Mouse (Mus musculus) kidney, postnatal 10 days (tissue): ENCODE measurements at regions not wholly inside any gene's neighbourhood (a gene's known extent, or its start where the extent isn't known, plus 50 kb on each side); places are given as distances from the start of the nearest gene placed in this dataset.
A peak's percentile ranks its signal among the peaks of the same experiment; 100 is the strongest.

ENCODE experiments used
- DNase-seq: peaks from one replicate; pipeline ENCODE4 v3.0.0; 2021; ENCODE audit warnings: mixed read lengths

- DNase-seq, result no peak
Observed at GRCm38 (mm10) chr5:126606756-126607155, 634.9 kb upstream of the Tmem132c start.

- no peak for DNase-seq
Observed at GRCm38 (mm10) chr5:126612571-126612970, 629.0 kb upstream of the Tmem132c start.

- no peak for DNase-seq
Observed at GRCm38 (mm10) chr5:126622551-126622950, 619.1 kb upstream of the Tmem132c start.

GRCm38 (mm10) chr5:126623205-126623604 lies 618.4 kb upstream of the Tmem132c start:
- peak; percentile 58 for DNase-seq

- DNase-seq, result no peak
Observed at GRCm38 (mm10) chr5:126629826-126630225, 611.8 kb upstream of the Tmem132c start.

- no peak for DNase-seq
Observed at GRCm38 (mm10) chr5:126650415-126650814, 591.2 kb upstream of the Tmem132c start.

GRCm38 (mm10) chr5:126651367-126651766 lies 590.2 kb upstream of the Tmem132c start:
- peak; percentile 84 for DNase-seq

- no peak for DNase-seq
Observed at GRCm38 (mm10) chr5:126662648-126663047, 579.0 kb upstream of the Tmem132c start.

GRCm38 (mm10) chr5:126671156-126671555 lies 570.5 kb upstream of the Tmem132c start:
- peak; percentile 64 for DNase-seq

- no peak for DNase-seq
Observed at GRCm38 (mm10) chr5:126680262-126680661, 561.3 kb upstream of the Tmem132c start.

GRCm38 (mm10) chr5:126699314-126699713 lies 542.3 kb upstream of the Tmem132c start:
- DNase-seq, result peak; percentile 32

GRCm38 (mm10) chr5:126703516-126704282 lies 537.9 kb upstream of the Tmem132c start:
- peak; percentile 8 for DNase-seq

- no peak for DNase-seq
Observed at GRCm38 (mm10) chr5:126705871-126706270, 535.7 kb upstream of the Tmem132c start.

- no peak for DNase-seq
Observed at GRCm38 (mm10) chr5:126706701-126707100, 534.9 kb upstream of the Tmem132c start.

GRCm38 (mm10) chr5:126714672-126715071 lies 526.9 kb upstream of the Tmem132c start:
- no peak for DNase-seq

- DNase-seq, result no peak
Observed at GRCm38 (mm10) chr5:126718421-126718820, 523.2 kb upstream of the Tmem132c start.

GRCm38 (mm10) chr5:126721300-126721699 lies 520.3 kb upstream of the Tmem132c start:
- no peak for DNase-seq

- DNase-seq, result no peak
Observed at GRCm38 (mm10) chr5:126723304-126724295, 518.0 kb upstream of the Tmem132c start.

- DNase-seq, result no peak
Observed at GRCm38 (mm10) chr5:126724329-126724728, 517.3 kb upstream of the Tmem132c start.

- DNase-seq, result peak; percentile 77
Observed at GRCm38 (mm10) chr5:126733470-126733869, 508.1 kb upstream of the Tmem132c start.

- DNase-seq, result no peak
Observed at GRCm38 (mm10) chr5:126735733-126736132, 505.9 kb upstream of the Tmem132c start.

GRCm38 (mm10) chr5:126737681-126738080 lies 503.9 kb upstream of the Tmem132c start:
- no peak for DNase-seq

- no peak for DNase-seq
Observed at GRCm38 (mm10) chr5:126740861-126741410, 500.7 kb upstream of the Tmem132c start.
